Mouse (Mus musculus): ENCODE measurements at regions not wholly inside any gene's neighbourhood (a gene's known extent, or its start where the extent isn't known, plus 50 kb on each side); places are given as distances from the start of the nearest gene placed in this dataset.

DNA sequence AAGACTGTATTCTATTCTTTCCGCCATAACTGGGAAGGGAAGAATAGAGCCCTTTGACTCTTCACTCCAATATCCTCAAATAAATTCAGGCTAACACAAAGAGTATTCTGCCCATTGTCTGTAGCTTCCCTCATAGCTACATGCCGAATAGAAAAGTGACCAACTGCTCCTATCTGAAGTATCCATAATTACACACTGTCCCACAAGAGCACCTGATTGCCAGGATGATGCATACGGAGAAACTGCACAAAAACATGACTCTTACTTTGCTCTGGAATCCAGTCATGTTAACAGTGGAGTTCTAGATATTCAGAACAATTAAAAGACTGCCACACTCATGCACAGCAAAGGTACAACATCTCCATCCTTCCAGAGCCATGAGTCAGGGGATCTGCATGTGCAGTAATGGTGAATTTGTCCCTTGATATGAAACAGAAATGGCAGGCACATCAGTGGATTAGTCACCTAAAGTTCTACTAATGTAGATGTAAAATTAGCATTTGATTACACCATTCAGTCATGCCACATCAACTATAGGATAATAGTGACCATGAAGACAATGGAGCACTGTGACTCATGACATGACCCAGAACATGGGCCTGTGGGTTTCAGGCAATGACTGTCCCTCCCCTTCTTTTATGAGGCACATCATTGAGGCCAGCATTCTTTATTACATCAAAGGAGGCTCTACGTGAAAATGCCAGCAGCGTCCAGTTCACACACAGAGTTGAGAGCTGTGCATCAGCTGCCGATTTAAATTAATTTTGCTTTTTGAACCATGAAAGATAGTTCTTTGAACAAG is 133.6 kb upstream of the 1700066M21Rik start:
- TF ChIP-seq CTCF (IDR thresholded peaks at IDR 0.05; ENCODE audit: control insufficient read depth, insufficient read depth, insufficient read length) (no peak), USF1 (IDR thresholded peaks at IDR 0.05; ENCODE audit: low read depth) (no peak), CEBPB (IDR thresholded peaks at IDR 0.05; ENCODE audit: low read depth) (no peak)
